Mouse (Mus musculus) hindbrain, embryonic 14.5 days (tissue): ENCODE measurements around the gene Rnf216. TPM values are rescaled to one million over a fixed set of nuclear protein-coding genes. Genes with fewer than 3 reads are reported as not detected.
A peak's percentile ranks its signal among the peaks of the same experiment; 100 is the strongest.

ENCODE experiments used
- ATAC-seq: fragments of 200-750 bp; cut with Nextera tagmentation; 2 replicates; pipeline ENCODE4 v1.8.0; 2017; ENCODE audit warnings: moderate number of reproducible peaks, mild to moderate bottlenecking, moderate TSS enrichment, moderate library complexity; ENCODE audit not compliant: low FRiP score
- DNase-seq: peaks from one replicate; pipeline ENCODE4 v3.0.0-alpha.2; 2015; ENCODE audit warnings: low spot score
- H3K27ac ChIP-seq: fragments of 300-500 bp; sonication (generic); 2 replicates; pipeline ENCODE4 v1.5.1; 2014; ENCODE audit warnings: mild to moderate bottlenecking, moderate library complexity
- H3K27me3 ChIP-seq: fragments of 300-500 bp; sonication (generic); 2 replicates; pipeline ENCODE4 v1.6.1; 2014; ENCODE audit warnings: mild to moderate bottlenecking, low read length, mixed read lengths; ENCODE audit not compliant: control insufficient read depth, insufficient read depth
- H3K36me3 ChIP-seq: fragments of 300-500 bp; sonication (generic); replicated peaks from 2 replicates; pipeline ENCODE4 v1.6.1; 2014; ENCODE audit not compliant: control insufficient read depth, insufficient read depth
- H3K4me1 ChIP-seq: fragments of 300-500 bp; sonication (generic); replicated peaks from 2 replicates; pipeline ENCODE4 v1.6.1; 2014; ENCODE audit warnings: antibody characterized with exemption, low read length, mixed read lengths; ENCODE audit not compliant: control insufficient read depth, insufficient read depth
- H3K4me2 ChIP-seq: fragments of 300-500 bp; sonication (generic); replicated peaks from 2 replicates; pipeline ENCODE4 v1.6.1; 2014; ENCODE audit warnings: mild to moderate bottlenecking, moderate library complexity
- H3K4me3 ChIP-seq: fragments of 300-500 bp; sonication (generic); replicated peaks from 2 replicates; pipeline ENCODE4 v1.5.1; 2014; ENCODE audit warnings: mild to moderate bottlenecking, low read length
- H3K9ac ChIP-seq: fragments of 300-500 bp; sonication (generic); 2 replicates; pipeline ENCODE4 v1.6.1; 2014
- H3K9me3 ChIP-seq: fragments of 300-500 bp; sonication (generic); 2 replicates; pipeline ENCODE4 v1.6.1; 2016; ENCODE audit warnings: low read length; ENCODE audit not compliant: control insufficient read depth
- WGBS: fragments of 180-500 bp; shearing (Covaris S2); extraction: QIAGEN DNeasy Blood & Tissue Kit; methylation state at CpG from one replicate; pipeline ENCODE4 v1.1.7; 2014; 5-methylcytosine and 5-hydroxymethylcytosine counted together
- polyA plus RNA-seq: library from polyadenylated mRNA; unstranded; fragments of >200 nt; fragmentation: Nextera tagmentation; extraction: Ambion mirVana; gene quantifications from 2 replicates; pipeline ENCODE4 v1.2.1, GENCODE M21; 2014

The Rnf216 gene
- polyA plus RNA-seq, 1 experiment from 2014 or later: 29.8 TPM

DNA sequence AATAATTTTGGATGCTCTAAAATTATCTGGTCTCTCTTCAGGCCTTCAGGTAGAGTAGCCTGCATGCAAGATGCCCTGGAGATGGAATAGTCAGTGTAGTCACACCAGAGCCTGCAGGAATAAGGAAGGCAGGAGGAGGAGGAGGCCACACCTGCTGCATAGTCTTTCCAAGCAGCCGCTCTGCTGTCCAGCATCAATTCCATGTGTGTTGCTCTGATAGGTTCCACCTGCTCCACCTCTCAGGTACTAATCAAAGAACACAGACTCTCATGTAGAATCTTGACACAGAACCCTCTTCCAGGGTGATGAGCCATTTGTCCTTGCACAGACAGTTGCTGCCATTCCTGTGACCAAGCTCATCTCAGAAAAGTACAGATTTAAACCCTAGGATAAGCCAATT is 52.8 kb downstream of the Rnf216 start:
- H3K27ac ChIP-seq: no peak overlapping the region
- 100% methylated on average over 1 of the region's 1 CpGs for WGBS

DNA sequence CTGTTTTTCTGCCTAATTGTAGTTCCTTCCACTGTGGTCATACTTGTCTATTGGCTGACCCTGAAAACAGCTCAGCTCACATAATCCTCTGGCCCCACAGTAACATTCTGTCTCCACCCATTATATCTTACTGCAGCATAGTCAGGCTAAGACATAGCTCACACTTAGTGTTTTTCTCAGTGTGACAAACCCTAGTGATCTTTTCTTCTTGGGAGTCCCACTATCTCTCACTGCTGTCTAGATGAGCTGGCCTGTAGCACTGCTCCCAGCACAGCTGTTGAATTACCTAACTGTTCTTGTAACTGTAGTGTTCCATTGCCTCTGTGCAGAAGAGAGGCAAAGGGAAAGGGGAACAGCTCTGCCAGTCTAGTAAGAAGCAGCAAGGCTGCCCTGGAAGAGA is 53.6 kb downstream of the Rnf216 start:
- Histone ChIP-seq H3K4me2 (no peak overlapping the region), H3K27ac (no peak overlapping the region), H3K4me1 (peaks cover 4% of the 10 kb centered on the region; the same call in 1 of the 2 replicates), H3K9ac (no peak overlapping the region), H3K4me3 (no peak overlapping the region), H3K36me3 (peaks cover 22% of the 10 kb centered on the region), H3K27me3 (no peaks in the 10 kb centered on the region), H3K9me3 (no peaks in the 10 kb centered on the region)
- ATAC-seq: no peak
- DNase-seq: no peak

More for the DNA sequence above, 52.8 kb downstream of the Rnf216 start:
- no peak overlapping the region for H3K9ac ChIP-seq
- DNase-seq (no peak), ATAC-seq (no peak)
- peaks cover 4% of the 10 kb centered on the region; the same call in 1 of the 2 replicates for H3K4me1 ChIP-seq
- H3K27me3 ChIP-seq: no peaks in the 10 kb centered on the region
- H3K4me3 ChIP-seq: no peak overlapping the region
- H3K4me2 ChIP-seq: no peak overlapping the region
- peaks cover 29% of the 10 kb centered on the region for H3K36me3 ChIP-seq
- no peaks in the 10 kb centered on the region for H3K9me3 ChIP-seq

DNA sequence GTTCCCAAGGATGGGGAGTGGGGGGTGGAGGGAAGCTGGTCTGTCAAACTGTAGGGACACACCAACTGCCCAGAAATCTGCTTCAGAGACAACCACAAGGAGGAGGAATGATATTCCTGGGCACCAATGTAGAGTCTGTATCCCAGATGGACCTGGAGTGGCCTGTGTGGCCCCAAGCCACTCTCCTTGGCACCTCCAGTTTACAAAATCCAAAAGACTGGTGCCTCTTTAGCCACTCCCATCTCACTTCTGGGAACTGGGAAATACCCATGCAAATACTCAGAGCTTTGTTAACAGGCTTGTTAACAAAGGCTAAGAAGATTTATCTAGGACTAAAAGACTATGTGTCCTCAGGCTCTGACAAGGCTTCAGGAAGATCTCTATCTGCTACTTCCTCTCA is 54.1 kb downstream of the Rnf216 start:
- H3K36me3 ChIP-seq: peaks cover 17% of the 10 kb centered on the region
- no peaks in the 10 kb centered on the region for H3K9me3 ChIP-seq
- peak overlapping the region; percentile 12; the same call in 1 of the 2 replicates for H3K27ac ChIP-seq
- no peak overlapping the region for H3K9ac ChIP-seq
- no peak overlapping the region for H3K4me2 ChIP-seq
- ATAC-seq (no peak), DNase-seq (no peak)
- H3K4me1 ChIP-seq: peaks cover 4% of the 10 kb centered on the region; the same call in 1 of the 2 replicates
- H3K4me3 ChIP-seq: no peak overlapping the region
- no peaks in the 10 kb centered on the region for H3K27me3 ChIP-seq

DNA sequence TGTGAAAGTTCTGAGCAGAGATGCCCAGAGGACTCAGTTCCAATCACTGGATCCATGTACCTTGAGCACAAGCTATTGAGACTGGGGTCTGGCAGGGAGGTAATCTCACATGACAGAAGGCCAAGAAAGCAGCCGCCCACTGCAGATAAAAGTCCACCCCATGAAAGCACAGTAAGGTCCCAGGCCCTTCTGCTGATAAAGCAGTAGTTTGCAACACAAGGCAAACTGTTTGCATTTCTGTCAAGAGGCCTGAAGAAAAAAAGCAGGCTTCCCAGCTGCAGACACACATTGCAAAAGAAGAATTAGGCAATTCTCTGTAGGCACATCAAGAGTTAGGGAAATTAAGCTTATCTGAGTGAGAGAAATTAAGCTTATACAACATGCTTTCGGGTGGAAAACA is 54.6 kb downstream of the Rnf216 start:
- no peak for ATAC-seq
- no peaks in the 10 kb centered on the region for H3K27me3 ChIP-seq
- peaks cover 4% of the 10 kb centered on the region; the same call in 1 of the 2 replicates for H3K4me1 ChIP-seq
- peaks cover 12% of the 10 kb centered on the region for H3K36me3 ChIP-seq
- no peaks in the 10 kb centered on the region for H3K9me3 ChIP-seq
- no peak for DNase-seq
- H3K9ac ChIP-seq: no peak overlapping the region
- no peak overlapping the region for H3K4me3 ChIP-seq
- 59% methylated on average over 2 of the region's 2 CpGs for WGBS
- peak overlapping the region; percentile 1; the same call in 1 of the 2 replicates for H3K27ac ChIP-seq
- no peak overlapping the region for H3K4me2 ChIP-seq

DNA sequence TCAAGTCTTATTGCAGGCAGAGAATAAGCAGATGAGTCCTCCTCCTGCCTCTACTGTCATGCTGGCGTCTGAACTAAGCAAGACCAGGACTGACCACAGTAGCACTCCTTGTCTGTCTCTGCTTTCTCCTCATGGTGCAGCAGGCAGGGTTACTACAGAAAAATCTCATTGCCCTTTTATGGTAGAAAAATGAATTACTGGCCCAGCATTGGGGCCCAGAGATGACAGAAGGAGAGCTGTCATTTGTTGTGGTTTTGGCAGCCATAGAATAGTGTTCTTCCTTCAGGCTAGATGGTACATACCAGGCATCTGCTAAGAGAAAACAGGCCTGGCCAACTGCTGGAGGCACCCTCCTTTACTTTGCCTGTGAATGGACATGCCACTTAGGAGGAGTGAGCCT is 55.0 kb downstream of the Rnf216 start:
- Histone ChIP-seq H3K36me3 (peaks cover 11% of the 10 kb centered on the region), H3K4me3 (no peak overlapping the region), H3K4me1 (peaks cover 4% of the 10 kb centered on the region; the same call in 1 of the 2 replicates), H3K9ac (no peak overlapping the region), H3K9me3 (no peaks in the 10 kb centered on the region), H3K4me2 (no peak overlapping the region), H3K27ac (peak overlapping the region; percentile 36; the same call in 1 of the 2 replicates), H3K27me3 (no peaks in the 10 kb centered on the region)
- ATAC-seq (no peak), DNase-seq (no peak)
- 63% methylated on average over 1 of the region's 1 CpGs for WGBS

DNA sequence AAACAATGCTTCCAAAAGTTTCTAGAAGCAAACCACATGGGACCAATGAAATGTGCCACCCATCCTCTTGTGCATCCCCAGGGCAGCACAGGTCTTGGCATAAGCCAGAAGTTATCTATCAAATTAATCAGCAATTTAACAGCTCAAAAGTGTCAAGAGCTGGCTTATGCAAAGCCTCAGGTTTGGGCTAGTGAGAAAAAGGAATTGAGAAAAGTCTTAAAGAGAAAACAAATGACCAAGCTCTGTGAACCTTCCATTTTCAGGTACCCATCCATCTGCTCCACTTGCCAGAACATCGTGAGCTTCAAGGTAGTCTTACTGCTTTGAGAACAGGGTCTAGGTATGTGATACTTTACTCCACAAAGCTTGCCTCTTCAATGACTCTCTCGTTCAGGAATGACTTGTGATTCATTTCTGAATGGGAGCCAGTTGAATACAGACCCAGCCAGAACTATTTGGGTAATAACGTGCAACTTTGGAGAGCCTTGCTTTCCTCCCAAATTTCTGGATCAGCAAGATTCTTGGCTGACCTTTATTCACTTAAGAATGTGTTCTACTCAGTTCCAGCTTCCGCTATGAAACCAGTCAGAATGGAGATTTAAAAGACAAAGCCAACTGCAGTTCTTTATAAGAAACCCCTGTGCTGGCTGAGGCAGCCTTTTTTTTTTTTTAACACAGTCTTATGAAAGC is 56.5 kb downstream of the Rnf216 start:
- no peak overlapping the region for H3K4me2 ChIP-seq
- H3K9me3 ChIP-seq: no peaks in the 10 kb centered on the region
- ATAC-seq (no peak), DNase-seq (no peak)
- H3K27ac ChIP-seq: no peak overlapping the region
- no peak overlapping the region for H3K4me3 ChIP-seq
- 89% methylated on average over 4 of the region's 4 CpGs for WGBS
- H3K4me1 ChIP-seq: peaks cover 2% of the 10 kb centered on the region; the same call in 1 of the 2 replicates
- H3K9ac ChIP-seq: no peak overlapping the region
- H3K27me3 ChIP-seq: no peaks in the 10 kb centered on the region
- peaks cover 11% of the 10 kb centered on the region for H3K36me3 ChIP-seq

DNA sequence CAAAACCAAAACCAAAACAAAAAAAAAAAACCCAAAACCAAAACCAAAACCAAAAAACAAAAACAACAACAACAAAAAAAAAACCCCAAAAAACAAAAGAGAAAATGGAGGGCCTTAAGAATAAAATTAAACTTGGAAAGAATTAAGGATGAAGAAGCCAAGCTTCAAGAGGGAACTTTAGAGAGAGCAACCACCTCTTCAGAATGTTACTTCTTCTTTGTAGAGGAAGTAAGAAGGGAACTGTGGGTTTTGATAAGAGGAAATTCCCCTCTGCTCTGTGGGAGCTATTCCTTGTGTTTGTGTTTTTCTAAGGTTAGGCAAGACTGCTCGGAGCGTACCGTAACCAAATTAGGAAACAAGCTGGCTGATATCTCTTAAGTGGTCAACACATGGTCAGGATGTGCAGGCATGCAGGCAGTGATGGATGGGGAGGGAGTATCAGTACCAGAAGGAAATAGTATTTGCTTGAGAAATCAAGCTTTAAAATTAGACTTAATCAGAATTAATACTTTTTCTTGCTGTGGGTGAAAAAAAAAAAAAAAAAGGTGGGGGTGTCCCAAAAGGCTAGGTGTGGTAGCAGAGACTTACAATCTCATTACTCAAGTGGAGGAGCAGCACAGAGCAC is 57.2 kb downstream of the Rnf216 start:
- H3K4me2 ChIP-seq: no peak overlapping the region
- no peak overlapping the region for H3K9ac ChIP-seq
- H3K9me3 ChIP-seq: no peaks in the 10 kb centered on the region
- 87% methylated on average over 3 of the region's 3 CpGs for WGBS
- peaks cover 11% of the 10 kb centered on the region for H3K36me3 ChIP-seq
- ATAC-seq (no peak), DNase-seq (no peak)
- H3K27me3 ChIP-seq: no peaks in the 10 kb centered on the region
- H3K27ac ChIP-seq: no peak overlapping the region
- no peak overlapping the region for H3K4me3 ChIP-seq
- no peaks in the 10 kb centered on the region; the same call in 1 of the 2 replicates for H3K4me1 ChIP-seq

DNA sequence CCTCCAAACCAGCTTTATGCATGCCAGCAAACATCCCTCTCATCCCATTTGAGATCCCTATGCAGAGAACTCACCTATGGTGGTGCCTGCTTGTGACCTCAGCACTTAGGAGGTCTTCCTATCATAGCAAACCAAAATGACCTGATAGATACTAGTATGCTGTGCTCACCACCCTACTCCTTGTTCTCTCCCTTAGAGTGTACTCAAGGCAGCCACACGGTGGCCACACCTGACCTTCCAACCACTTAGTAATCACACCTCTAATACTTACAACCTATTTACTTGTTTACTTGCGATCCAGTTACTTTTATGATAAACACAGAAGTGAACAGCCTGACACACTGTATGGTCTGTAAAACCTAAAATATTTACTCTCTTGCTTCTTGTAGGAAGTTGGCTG is 58.1 kb downstream of the Rnf216 start:
- H3K4me2 ChIP-seq: no peak overlapping the region
- peaks cover 9% of the 10 kb centered on the region for H3K4me1 ChIP-seq
- no peak for DNase-seq
- no peak for ATAC-seq
- no peak overlapping the region for H3K9ac ChIP-seq
- peaks cover 7% of the 10 kb centered on the region for H3K36me3 ChIP-seq
- 97% methylated on average over 2 of the region's 2 CpGs for WGBS
- H3K4me3 ChIP-seq: no peak overlapping the region
- no peak overlapping the region for H3K27ac ChIP-seq
- no peaks in the 10 kb centered on the region for H3K27me3 ChIP-seq
- H3K9me3 ChIP-seq: no peaks in the 10 kb centered on the region

DNA sequence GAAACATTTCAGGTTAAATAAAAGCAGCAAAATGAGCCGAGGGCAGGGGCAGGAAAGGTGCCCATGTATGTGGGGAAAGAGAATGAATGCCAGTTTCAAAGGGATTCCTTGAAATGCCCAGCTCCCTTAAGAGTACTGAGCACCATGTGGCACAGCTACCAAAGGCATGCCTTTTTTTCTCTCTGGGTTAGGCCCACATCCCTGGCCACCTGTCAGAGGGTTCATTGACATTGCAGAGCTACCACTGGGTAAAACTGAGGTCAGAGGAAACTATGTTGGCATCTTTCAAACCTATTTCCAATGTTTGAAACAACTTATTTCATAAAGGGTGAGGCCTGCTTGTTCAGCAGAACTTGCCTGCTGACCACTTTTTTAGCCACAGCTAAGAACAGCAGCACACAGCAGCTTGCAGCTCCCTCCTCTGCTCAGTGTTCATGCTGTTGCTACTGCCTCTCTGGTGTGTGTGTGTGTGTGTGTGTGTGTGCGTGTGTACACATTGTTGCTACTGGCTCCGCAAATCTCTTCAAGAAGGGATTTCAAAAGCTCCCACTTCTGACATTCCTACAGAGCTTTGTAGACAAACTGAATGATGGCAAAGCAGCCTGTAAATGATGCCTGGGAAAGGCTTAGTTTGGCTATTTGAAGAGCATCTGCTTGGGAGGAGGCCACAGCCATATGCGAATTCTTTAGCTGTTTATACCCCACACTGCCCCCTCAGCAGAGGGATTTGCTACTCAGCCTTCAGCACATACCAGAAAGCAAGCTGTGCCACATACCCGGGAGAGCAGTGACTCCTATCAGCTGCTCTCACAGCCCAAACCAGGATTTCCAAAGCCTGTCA is 59.4 kb downstream of the Rnf216 start:
- Histone ChIP-seq H3K4me2 (no peak overlapping the region), H3K27ac (peak overlapping the region; percentile 43; the same call in 1 of the 2 replicates), H3K27me3 (no peaks in the 10 kb centered on the region), H3K9ac (no peak overlapping the region), H3K4me1 (peaks cover 21% of the 10 kb centered on the region), H3K9me3 (no peaks in the 10 kb centered on the region), H3K36me3 (no peaks in the 10 kb centered on the region; the same call in 1 of the 2 replicates), H3K4me3 (no peak overlapping the region)
- DNase-seq (no peak), ATAC-seq (no peak)
- 56% methylated on average over 5 of the region's 5 CpGs for WGBS
